16 mouse cellular contexts compared by ENCODE assay signal in genomic region chr9:45411111-45411510, GRCm38 (mm10). TPM values are rescaled to one million over a fixed set of nuclear protein-coding genes. Genes with fewer than 3 reads are reported as not detected.
"Had no signal": no experiment of that assay in that cellular context is flagged by ENCODE, and none has a peak within 500 bp of the region (broad histone marks: within the 10 kb centered on the region; RNA-seq: fewer than 3 reads in every experiment).

No protein-coding gene starts in this region.

- H3K36me3 ChIP-seq: embryonic facial prominence, embryonic 10.5 days; embryonic facial prominence, embryonic 12.5 days; embryonic facial prominence, embryonic 13.5 days; embryonic facial prominence, embryonic 15.5 days; forebrain, embryonic 10.5 days; forebrain, embryonic 12.5 days; forebrain, embryonic 15.5 days had no signal

- DNase-seq: gastrocnemius, adult 2 months; gastrocnemius, postnatal 10 days; gastrocnemius, postnatal 14 days; gastrocnemius, postnatal 25 days; gastrocnemius, postnatal 36 days; heart, adult 11 months had no signal

- H3K4me2 ChIP-seq: forebrain, embryonic 13.5 days had no signal

- H3K4me3 ChIP-seq: embryonic facial prominence, embryonic 10.5 days; embryonic facial prominence, embryonic 12.5 days; embryonic facial prominence, embryonic 13.5 days; erythroblast, embryonic 14.5 days; forebrain, embryonic 10.5 days; forebrain, embryonic 12.5 days; forebrain, embryonic 13.5 days; gastrocnemius, adult 2 months had no signal

- H3K9me3 ChIP-seq: embryonic facial prominence, embryonic 10.5 days; embryonic facial prominence, embryonic 12.5 days; embryonic facial prominence, embryonic 13.5 days; embryonic facial prominence, embryonic 15.5 days; forebrain, embryonic 10.5 days; forebrain, embryonic 12.5 days; forebrain, embryonic 13.5 days; forebrain, embryonic 15.5 days had no signal

- H3K9ac ChIP-seq: embryonic facial prominence, embryonic 12.5 days; embryonic facial prominence, embryonic 13.5 days; embryonic facial prominence, embryonic 15.5 days; forebrain, embryonic 12.5 days; forebrain, embryonic 13.5 days; forebrain, embryonic 15.5 days; forebrain, postnatal 0 days had no signal

- H3K27me3 ChIP-seq: embryonic facial prominence, embryonic 15.5 days had no signal

- H3K27ac ChIP-seq: embryonic facial prominence, embryonic 10.5 days; embryonic facial prominence, embryonic 12.5 days; embryonic facial prominence, embryonic 13.5 days; embryonic facial prominence, embryonic 15.5 days; forebrain, embryonic 10.5 days; forebrain, embryonic 12.5 days; forebrain, embryonic 13.5 days; forebrain, embryonic 15.5 days; gastrocnemius, adult 2 months had no signal

RNA-seq across cellular contexts. Expression of gene Fxyd2, which starts 11.6 kb away (rescaled TPM):
- polyA plus RNA-seq: erythroblast, embryonic 14.5 days had no signal

RNA-seq across cellular contexts. Expression of gene Dscaml1, which starts 15.3 kb away (rescaled TPM):
- polyA plus RNA-seq: erythroblast, embryonic 14.5 days had no signal

RNA-seq across cellular contexts. Expression of gene Fxyd6, which starts 41.1 kb away (rescaled TPM):
- polyA plus RNA-seq: erythroblast, embryonic 14.5 days had no signal
